Mouse (Mus musculus): ENCODE data around the gene Srsf2.
"Not testable (repeated sequence)": the region's sequence is repeated elsewhere in the genome, so short reads cannot be mapped to it uniquely, and the experiment has no call there.

Gene Srsf2

GRCm38 (mm10) chr11:116869223-116869622 lies 16.3 kb upstream of the Srsf2 start:
- ChIA-PET POLR2A (interaction anchor here in 3 of 4 experiments (0.7 to 14.0 kb wide), 9 partner anchors 9 to 197 kb away, joined by 4 to 286 read pairs (median 5); partner anchors contain the start of genes Mfsd11 (in 3 of the 3), Srsf2 (in 3 of the 3), Jmjd6 (in 2 of the 3) and Mettl23 (in 2 of the 3)), CTCF (interaction anchor here in 1 of 4 experiments (0.8 kb wide), 1 partner anchor 16 kb away, joined by 3 read pairs; no protein-coding TSS in a partner anchor)

- CTCF ChIA-PET = interaction anchor here in 1 of 4 experiments (1.0 kb wide), 1 partner anchor 17 kb away, joined by 3 read pairs; no protein-coding TSS in a partner anchor
These were observed 15.2 kb upstream of the Srsf2 start for GRCm38 (mm10) chr11:116868129-116868528.

DNA sequence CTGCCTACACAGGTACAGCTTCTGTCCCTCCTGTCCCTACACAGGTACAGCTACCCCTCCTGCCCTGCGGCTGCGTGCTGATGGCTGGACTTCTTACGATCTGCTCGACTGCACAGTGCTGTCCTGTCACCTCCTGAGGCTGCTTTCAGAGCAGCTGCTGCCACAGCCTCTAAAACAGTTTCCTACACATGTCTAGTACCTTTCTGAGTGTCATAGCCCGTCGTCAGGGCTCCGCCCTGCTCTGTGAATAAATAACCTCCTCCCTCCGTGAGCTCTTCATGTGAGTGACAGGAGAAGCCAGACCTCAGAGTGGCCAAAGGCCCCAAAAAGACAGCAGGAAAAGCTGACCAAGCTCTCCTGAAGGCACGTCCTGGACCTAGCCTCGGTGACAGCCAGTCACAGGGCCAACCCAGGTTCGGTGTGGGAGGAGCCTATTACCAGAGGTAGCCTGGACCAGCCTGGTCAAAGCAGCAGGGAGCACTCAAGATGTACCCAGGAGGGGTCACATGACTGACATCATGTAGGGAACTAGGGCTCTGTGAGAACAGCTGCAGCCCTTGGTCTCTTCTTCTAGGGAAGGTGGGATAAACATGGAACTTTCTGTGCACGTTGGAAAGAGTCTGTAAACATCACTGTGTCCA lies 13.2 kb upstream of the Srsf2 start:
- ChIA-PET CTCF (interaction anchor here in 1 of 4 experiments (0.6 to 1.4 kb wide), 3 partner anchors 19 to 242 kb away, joined by 3 to 4 read pairs (median 3); no protein-coding TSS in a partner anchor), POLR2A (interaction anchor here in 3 of 4 experiments (0.6 to 14.0 kb wide), 20 partner anchors 9 to 784 kb away, joined by 3 to 286 read pairs (median 4); partner anchors contain the start of genes Mfsd11 (in 3 of the 3), Srsf2 (in 3 of the 3), Jmjd6 (in 1 of the 3) and Mettl23 (in 1 of the 3))

More at GRCm38 (mm10) chr11:116868129-116868528, 15.2 kb upstream of the Srsf2 start:
- POLR2A ChIA-PET = interaction anchor here in 3 of 4 experiments (0.7 to 14.0 kb wide), 14 partner anchors 9 to 215 kb away, joined by 3 to 286 read pairs (median 4); partner anchors contain the start of genes Mfsd11 (in 3 of the 3), Srsf2 (in 3 of the 3), Jmjd6 (in 2 of the 3) and Mettl23 (in 2 of the 3)

DNA sequence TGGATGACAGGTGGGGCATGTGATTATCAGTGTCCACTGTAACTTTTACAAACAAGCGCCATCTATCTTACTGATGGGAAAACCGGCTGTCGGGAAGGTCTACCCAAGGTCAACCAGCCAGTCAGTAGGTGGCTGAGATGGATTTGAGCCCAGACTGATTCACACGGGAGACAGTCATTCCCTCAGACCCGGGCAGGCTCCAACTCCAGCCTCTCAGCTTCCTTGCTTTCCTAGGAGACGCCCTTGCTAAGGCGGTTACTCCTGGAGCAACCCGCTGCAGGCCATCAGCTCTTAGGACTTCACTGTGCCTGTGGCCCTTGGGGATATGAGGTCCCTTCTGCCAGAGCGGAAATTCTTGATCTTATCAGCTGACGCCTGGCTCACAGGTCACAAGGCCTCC lies 11.6 kb upstream of the Srsf2 start:
- POLR2A ChIA-PET = interaction anchor here (0.5 to 14.0 kb wide), 17 partner anchors 9 to 551 kb away, joined by 3 to 286 read pairs (median 5); partner anchors contain the start of genes Mfsd11 (in 3 of the 4), Srsf2 (in 3 of the 4), Jmjd6 (in 2 of the 4) and Mettl23 (in 2 of the 4)
- CTCF ChIA-PET = interaction anchor here in 3 of 4 experiments (1.2 to 1.8 kb wide), 4 partner anchors 17 to 193 kb away, joined by 3 to 5 read pairs (median 4); no protein-coding TSS in a partner anchor

DNA sequence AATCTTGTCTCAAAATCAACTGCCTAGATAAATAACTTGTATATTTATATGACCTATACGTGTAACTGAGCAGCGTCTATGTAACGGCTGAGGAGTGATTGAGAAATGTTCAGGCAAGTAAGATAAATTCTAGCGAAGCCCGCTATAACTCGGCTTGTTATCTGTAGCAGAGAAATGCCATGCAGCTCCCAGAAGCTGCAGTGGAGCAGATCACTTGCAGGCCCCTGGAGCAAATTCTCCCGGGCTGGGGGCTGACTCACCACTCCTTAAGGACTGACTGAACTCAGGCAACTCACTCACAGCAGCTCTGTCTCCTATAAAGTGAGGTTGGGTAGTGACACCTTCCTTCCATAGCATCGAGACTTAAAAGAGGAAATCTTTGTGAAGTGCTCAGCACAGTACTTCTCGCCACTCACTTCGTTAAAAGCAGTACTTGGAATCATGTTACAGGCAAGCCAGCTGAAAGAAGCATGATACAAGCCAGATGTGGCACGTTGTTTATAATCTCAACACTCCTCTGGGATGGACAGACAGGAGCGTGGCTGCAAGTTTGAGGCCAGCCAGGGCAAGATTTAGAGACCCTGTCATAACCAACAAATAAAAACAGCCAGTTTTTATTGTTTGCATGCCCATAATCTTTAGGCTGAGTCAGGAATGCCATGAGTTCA lies 4.4 kb upstream of the Srsf2 start:
- ChIA-PET POLR2A (interaction anchor here in 3 of 4 experiments (0.5 to 16.5 kb wide), 7 partner anchors 8 to 26 kb away, joined by 3 to 286 read pairs (median 3); partner anchors contain the start of genes Jmjd6 (in 1 of the 3) and Mettl23 (in 1 of the 3)), CTCF (no interaction called here)

DNA sequence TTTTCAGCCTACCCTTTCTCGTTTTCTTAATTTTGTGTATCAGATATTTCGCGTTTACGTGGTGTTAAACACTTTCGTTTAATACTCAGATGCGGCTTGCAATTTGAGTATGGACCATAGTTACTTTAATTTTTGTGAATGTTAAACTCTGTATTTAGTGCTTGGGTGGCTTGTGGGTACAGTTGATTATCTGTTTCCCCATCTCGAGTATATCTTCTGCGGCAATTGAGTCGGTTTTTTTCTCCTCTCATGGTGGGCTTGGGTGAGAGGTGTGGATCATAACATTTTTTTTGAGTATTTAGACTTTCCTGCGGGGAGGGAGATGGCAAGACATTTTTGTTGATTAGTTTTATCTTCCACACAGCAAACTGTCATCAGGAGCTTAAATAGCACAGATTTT lies 1.4 kb upstream of the Srsf2 start:
- ChIA-PET POLR2A (interaction anchor here (0.7 to 17.9 kb wide), 34 partner anchors 8 to 268 kb away, joined by 3 to 286 read pairs (median 9); partner anchors contain the start of genes Jmjd6 (in 3 of the 4), Mettl23 (in 3 of the 4), Mxra7 (in 2 of the 4) and Aanat (in 1 of the 4)), CTCF (interaction anchor here in 1 of 4 experiments (0.6 to 1.0 kb wide), 2 partner anchors 31 to 1452 kb away, joined by 3 read pairs; no protein-coding TSS in a partner anchor)

GRCm38 (mm10) chr11:116853512-116853928 lies 626 bp upstream of the Srsf2 start:
- ChIA-PET POLR2A (interaction anchor here (0.5 to 17.9 kb wide), 50 partner anchors 8 to 441 kb away, joined by 3 to 286 read pairs (median 6); partner anchors contain the start of genes Jmjd6 (in 3 of the 4), Mettl23 (in 3 of the 4), Mxra7 (in 2 of the 4) and Aanat (in 1 of the 4)), CTCF (interaction anchor here in 1 of 4 experiments (1.0 kb wide), 1 partner anchor 32 kb away, joined by 3 read pairs; no protein-coding TSS in a partner anchor)

GRCm38 (mm10) chr11:116852291-116852890 lies 503 bp downstream of the Srsf2 start, which contains the start of gene Mfsd11:
Mfsd11 (plus strand) TSS chr11:116852440.
- ChIA-PET CTCF (interaction anchor here in 1 of 4 experiments (1.6 kb wide), 1 partner anchor 227 kb away, joined by 3 read pairs; no protein-coding TSS in a partner anchor), POLR2A (interaction anchor here (0.5 to 17.9 kb wide), 123 partner anchors 9 to 1117 kb away, joined by 3 to 286 read pairs (median 4); partner anchors contain the start of genes Jmjd6 (in 4 of the 4), Mettl23 (in 4 of the 4), Aanat (in 3 of the 4) and Mxra7 (in 3 of the 4))

DNA sequence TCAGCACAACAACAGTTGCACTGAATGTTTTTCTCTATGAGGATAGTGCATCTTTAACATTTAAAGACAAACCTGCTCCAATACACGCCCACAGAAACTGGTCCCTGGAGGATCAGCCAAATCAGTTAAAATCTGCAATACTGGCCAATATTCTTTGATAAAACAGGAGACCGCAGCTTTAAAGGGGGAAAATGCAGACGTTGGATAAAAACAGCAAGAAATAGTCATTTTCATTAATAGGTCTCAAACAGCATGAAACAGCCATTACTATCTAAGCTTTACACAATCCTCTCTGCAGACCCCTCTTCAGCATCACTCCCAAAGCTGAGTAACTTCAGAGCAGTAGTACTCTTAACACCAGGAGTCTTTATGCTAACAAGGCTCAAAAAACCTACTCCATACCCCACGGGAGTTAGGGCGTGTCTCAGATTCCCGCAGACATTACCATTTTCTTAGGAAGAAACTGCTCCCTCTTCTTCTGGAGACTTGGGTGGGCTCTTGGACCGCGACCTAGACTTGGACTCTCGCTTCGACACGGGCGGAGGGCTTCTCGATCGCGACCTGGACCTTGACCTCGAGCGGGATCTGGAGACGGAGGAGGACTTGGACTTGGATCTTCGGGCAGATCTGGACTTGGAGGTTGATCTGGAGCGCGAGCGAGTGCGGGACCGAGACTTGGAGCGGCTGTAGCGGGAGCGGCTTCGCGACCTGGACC lies 1.2 kb downstream of the Srsf2 start:
- ChIA-PET CTCF (interaction anchor here in 1 of 4 experiments (1.6 kb wide), 1 partner anchor 226 kb away, joined by 3 read pairs; no protein-coding TSS in a partner anchor), POLR2A (interaction anchor here (0.6 to 17.9 kb wide), 81 partner anchors 8 to 827 kb away, joined by 3 to 286 read pairs (median 5); partner anchors contain the start of genes Jmjd6 (in 4 of the 4), Mettl23 (in 4 of the 4), Aanat (in 3 of the 4) and Mxra7 (in 3 of the 4))

- ChIA-PET CTCF (interaction anchor here in 2 of 4 experiments (0.7 to 1.6 kb wide), 2 partner anchors 226 to 362 kb away, joined by 3 to 6 read pairs; no protein-coding TSS in a partner anchor), POLR2A (interaction anchor here (0.6 to 17.9 kb wide), 41 partner anchors 8 to 356 kb away, joined by 3 to 286 read pairs (median 6); partner anchors contain the start of genes Jmjd6 (in 4 of the 4), Mettl23 (in 4 of the 4) and Mxra7 (in 1 of the 4))
These were observed 1.9 kb downstream of the Srsf2 start for GRCm38 (mm10) chr11:116850833-116851477.

DNA sequence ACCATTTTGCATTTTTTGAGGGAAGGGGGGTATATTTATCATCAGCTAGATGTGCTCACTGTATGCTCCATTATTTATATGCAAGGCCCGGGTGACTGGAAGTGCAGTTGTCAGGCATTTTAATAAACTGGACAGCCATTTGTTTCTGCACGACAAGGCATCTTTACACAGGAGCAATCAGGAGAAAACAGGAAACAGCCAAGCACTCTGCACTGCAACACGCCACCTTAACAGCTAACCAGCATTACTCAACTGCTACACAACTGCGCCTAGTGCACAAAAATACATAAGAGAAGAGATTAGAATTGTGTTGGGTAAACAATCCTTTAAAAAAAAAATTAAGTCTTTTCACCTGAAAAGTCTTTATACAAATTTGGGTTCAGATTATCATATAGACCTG lies 2.8 kb downstream of the Srsf2 start:
- CTCF ChIA-PET = no interaction called here
- POLR2A ChIA-PET = interaction anchor here in 3 of 4 experiments (1.1 to 17.9 kb wide), 6 partner anchors 12 to 176 kb away, joined by 4 to 286 read pairs (median 110); partner anchors contain the start of genes Jmjd6 (in 1 of the 3) and Mettl23 (in 1 of the 3)

DNA sequence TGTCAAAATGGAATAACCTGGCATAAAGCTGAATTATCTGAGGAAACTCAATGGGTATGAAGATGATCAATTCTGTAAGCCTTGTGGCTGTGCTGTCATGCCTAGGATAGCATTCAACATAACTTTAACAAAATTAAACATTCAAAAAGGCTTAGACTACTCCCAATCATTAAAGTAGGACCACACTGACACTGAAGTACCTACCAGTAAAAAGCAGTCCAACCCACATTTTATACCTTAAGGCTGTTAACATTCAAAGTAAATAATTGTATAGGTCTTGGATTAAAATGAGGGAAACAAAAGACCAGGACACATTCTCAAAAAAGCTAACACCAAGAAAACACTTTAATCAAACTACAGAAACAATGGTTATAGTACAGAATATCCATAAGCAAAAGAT lies 3.3 kb downstream of the Srsf2 start:
- POLR2A ChIA-PET = interaction anchor here in 3 of 4 experiments (0.5 to 17.9 kb wide), 8 partner anchors 11 to 176 kb away, joined by 3 to 286 read pairs (median 5); partner anchors contain the start of genes Jmjd6 (in 1 of the 3) and Mettl23 (in 1 of the 3)

GRCm38 (mm10) chr11:116848877-116849178 lies 4.1 kb downstream of the Srsf2 start:
- POLR2A ChIA-PET = interaction anchor here (0.6 to 17.9 kb wide), 14 partner anchors 10 to 762 kb away, joined by 3 to 286 read pairs (median 3); partner anchors contain the start of genes Exoc7 (in 1 of the 4), Jmjd6 (in 1 of the 4) and Mettl23 (in 1 of the 4)
- CTCF ChIA-PET = not testable (repeated sequence)

More for the DNA sequence above, 3.3 kb downstream of the Srsf2 start:
- CTCF ChIA-PET = no interaction called here

DNA sequence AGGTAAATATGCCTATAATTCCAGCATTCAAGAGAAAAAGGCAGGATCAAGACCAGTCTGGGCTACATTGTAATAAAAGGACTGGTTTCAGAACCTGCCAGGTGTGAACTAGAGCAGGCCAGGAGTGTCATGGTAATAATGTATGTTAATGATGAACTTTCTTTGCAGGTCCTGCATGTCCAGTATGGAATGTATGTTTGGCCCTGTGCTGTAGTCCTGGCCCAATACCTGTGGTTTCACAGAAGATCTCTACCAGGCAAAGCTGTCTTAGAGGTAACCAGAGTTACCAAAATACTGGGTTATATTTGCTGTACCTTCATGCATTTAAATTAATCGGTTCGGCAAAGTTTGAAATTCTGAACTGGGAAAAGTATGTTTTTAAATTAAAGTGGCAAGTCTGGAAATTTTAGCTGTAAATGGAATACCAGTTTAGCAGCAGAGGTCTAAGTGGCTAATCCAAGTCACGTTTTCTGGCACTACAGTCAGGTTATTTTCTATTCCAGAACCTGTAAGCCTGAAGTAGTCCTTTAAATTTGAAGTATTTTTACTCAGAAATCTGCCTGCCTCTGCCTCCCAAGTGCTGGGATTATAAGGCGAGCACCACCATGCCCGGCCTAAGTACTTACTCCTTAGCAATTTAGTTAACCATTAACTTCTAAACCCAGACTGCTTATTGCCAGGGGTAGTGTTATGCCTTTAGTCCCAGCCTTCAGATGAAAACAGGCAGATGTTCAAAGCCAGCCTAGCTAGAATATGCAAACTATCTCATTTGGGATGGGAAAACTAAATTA lies 4.6 kb downstream of the Srsf2 start:
- ChIA-PET POLR2A (interaction anchor here (0.6 to 17.9 kb wide), 26 partner anchors 9 to 763 kb away, joined by 3 to 286 read pairs (median 3); partner anchors contain the start of genes Exoc7 (in 1 of the 4), Jmjd6 (in 1 of the 4) and Mettl23 (in 1 of the 4)), CTCF (no interaction called here)
